10 mouse cellular contexts compared by ENCODE assay signal in the genomic region with DNA sequence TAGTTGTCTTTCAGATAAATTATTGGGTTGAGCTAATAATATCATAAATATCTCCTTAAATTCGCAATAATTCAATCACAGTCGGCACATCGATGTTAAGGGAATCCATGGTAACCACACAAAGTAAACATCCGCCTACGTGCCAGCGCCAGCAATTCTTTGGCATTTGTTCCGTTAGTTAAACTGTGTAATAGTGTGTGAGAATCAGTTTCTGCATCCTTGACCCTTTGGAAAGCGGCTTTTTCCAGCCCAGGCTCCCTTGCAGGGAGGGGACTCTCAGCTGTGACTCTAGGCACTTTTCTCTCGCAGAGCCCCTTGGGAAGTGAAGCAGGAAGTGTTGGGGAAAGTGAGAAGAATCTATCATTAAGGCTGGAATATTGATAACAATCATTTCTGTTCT.
DNase-seq lines count a peak whose midpoint lies in the region; ATAC-seq and TF ChIP-seq lines count a peak whose summit lies in the region.
"Had no signal": no experiment of that assay in that cellular context is flagged by ENCODE, and none has a peak within 500 bp of the region (broad histone marks: within the 10 kb centered on the region; RNA-seq: fewer than 3 reads in every experiment).

No protein-coding gene starts in this region.

- H3K4me3 ChIP-seq in forebrain, embryonic 12.5 days (replicated peaks) = no peak overlapping the region
- H3K4me3 ChIP-seq in layer of hippocampus, adult 2 months = no peak overlapping the region
- no peak overlapping the region for H3K4me3 ChIP-seq in midbrain, postnatal 0 days (ENCODE audit: low read depth, low read length)
- H3K4me3 ChIP-seq: embryonic facial prominence, embryonic 13.5 days; left cerebral cortex, adult 2 months had no signal

- DNase-seq in kidney, postnatal 14 days = peak; percentile 27
- DNase-seq in kidney, adult 11 months = no peak
- DNase-seq in layer of hippocampus, adult 2 months (ENCODE audit: low spot score in 2 of 2) = peak; percentile 55 to 56
- peak; percentile 62 for DNase-seq in midbrain, postnatal 0 days (ENCODE audit: low spot score)
- no peak for DNase-seq in frontal cortex, adult 2 months (ENCODE audit: extremely low spot score in 1 of 2, low spot score in 1 of 2)
- no peak for DNase-seq in cerebellum, postnatal 36 days
- no peak for DNase-seq in left cerebral cortex, adult 8-10 months (ENCODE audit: low spot score in 2 of 2)

- WGBS in forebrain, embryonic 12.5 days = 19% methylated on average over 9 of the region's 9 CpGs
- WGBS in midbrain, postnatal 0 days = 20% methylated on average over 9 of the region's 9 CpGs

- H3K27ac ChIP-seq in forebrain, embryonic 12.5 days = no peak overlapping the region
- peak overlapping the region; percentile 52 for H3K27ac ChIP-seq in layer of hippocampus, adult 2 months
- no peak overlapping the region for H3K27ac ChIP-seq in midbrain, postnatal 0 days (ENCODE audit: low read depth, low read length)
- H3K27ac ChIP-seq: embryonic facial prominence, embryonic 13.5 days; left cerebral cortex, adult 2 months had no signal

- H3K27me3 ChIP-seq in forebrain, embryonic 12.5 days = peaks cover 5% of the 10 kb centered on the region
- no peaks in the 10 kb centered on the region for H3K27me3 ChIP-seq in midbrain, postnatal 0 days (ENCODE audit: insufficient read depth, low read length)
- H3K27me3 ChIP-seq: embryonic facial prominence, embryonic 13.5 days had no signal

- no peak overlapping the region for H3K9ac ChIP-seq in forebrain, embryonic 12.5 days
- no peak overlapping the region for H3K9ac ChIP-seq in midbrain, postnatal 0 days (replicated peaks; ENCODE audit: low read length, poor library complexity, severe bottlenecking)
- H3K9ac ChIP-seq: embryonic facial prominence, embryonic 13.5 days had no signal

- peaks cover 19% of the 10 kb centered on the region for H3K4me1 ChIP-seq in forebrain, embryonic 12.5 days
- no peaks in the 10 kb centered on the region for H3K4me1 ChIP-seq in midbrain, postnatal 0 days (ENCODE audit: insufficient read depth, low read length)

- no peaks in the 10 kb centered on the region for H3K36me3 ChIP-seq in forebrain, embryonic 12.5 days (replicated peaks)
- H3K36me3 ChIP-seq in midbrain, postnatal 0 days (ENCODE audit: insufficient read depth, low read length) = no peaks in the 10 kb centered on the region
- H3K36me3 ChIP-seq: embryonic facial prominence, embryonic 13.5 days had no signal

- H3K4me2 ChIP-seq in forebrain, embryonic 12.5 days = peak overlapping the region; percentile 33
- H3K4me2 ChIP-seq in midbrain, postnatal 0 days (ENCODE audit: low read depth, low read length, poor library complexity, severe bottlenecking) = peak overlapping the region; percentile 20; the same call in 1 of the 2 replicates
- H3K4me2 ChIP-seq: embryonic facial prominence, embryonic 13.5 days had no signal

- peak; percentile 74; the same call in 1 of the 2 replicates for ATAC-seq in forebrain, embryonic 12.5 days (ENCODE audit: low FRiP score)
- no peak for ATAC-seq in midbrain, postnatal 0 days (ENCODE audit: low FRiP score)

- H3K9me3 ChIP-seq in forebrain, embryonic 12.5 days = no peaks in the 10 kb centered on the region
- H3K9me3 ChIP-seq in midbrain, postnatal 0 days (ENCODE audit: low read length) = no peaks in the 10 kb centered on the region
- H3K9me3 ChIP-seq: embryonic facial prominence, embryonic 13.5 days had no signal

- TF ChIP-seq CTCF in layer of hippocampus, adult 2 months (conservative IDR thresholded peaks at IDR 0.05) = no peak
- TF ChIP-seq CTCF in midbrain, postnatal 0 days (IDR thresholded peaks at IDR 0.05) = no peak

Comparison
In these comparisons a context has a peak if more than half of its experiments do, and no peak if none do; other contexts are left out.
1. DNase-seq: peak in kidney, postnatal 14 days (single experiment), layer of hippocampus, adult 2 months (2 of 2) and midbrain, postnatal 0 days (single experiment); none in kidney, adult 11 months (single experiment), frontal cortex, adult 2 months (0 of 2), cerebellum, postnatal 36 days (0 of 2) and left cerebral cortex, adult 8-10 months (0 of 2).